In genomic region chr4:97939492-97939891, GRCm38 (mm10) we compare ENCODE assay signal across 10 mouse cellular contexts.
DNase-seq lines count a peak whose midpoint lies in the region; ATAC-seq lines count a peak whose summit lies in the region.
"Had no signal": no experiment of that assay in that cellular context is flagged by ENCODE, and none has a peak within 500 bp of the region (broad histone marks: within the 10 kb centered on the region; RNA-seq: fewer than 3 reads in every experiment).

No protein-coding gene starts in this region.

- no peak overlapping the region; the same call in 1 of the 2 replicates for H3K4me2 ChIP-seq in heart, embryonic 14.5 days (ENCODE audit: low read length)
- H3K4me2 ChIP-seq in lung, embryonic 15.5 days, result no peak overlapping the region
- no peak overlapping the region for H3K4me2 ChIP-seq in stomach, embryonic 14.5 days (replicated peaks; ENCODE audit: low read depth, low read length)

- WGBS in heart, embryonic 14.5 days, result 33% methylated on average over 4 of the region's 4 CpGs
- 39% methylated on average over 4 of the region's 4 CpGs for WGBS in lung, embryonic 15.5 days
- WGBS in stomach, embryonic 14.5 days, result 37% methylated on average over 4 of the region's 4 CpGs

- 0 out of 2 replicates have a peak, but pooled peaks cover 4% of the 10 kb centered on the region for H3K36me3 ChIP-seq in heart, embryonic 14.5 days (ENCODE audit: control insufficient read depth, insufficient read depth, low read length)
- no peaks in the 10 kb centered on the region for H3K36me3 ChIP-seq in lung, embryonic 15.5 days
- H3K36me3 ChIP-seq in stomach, embryonic 14.5 days (ENCODE audit: control insufficient read depth, insufficient read depth, low read length), result no peaks in the 10 kb centered on the region

- H3K27me3 ChIP-seq in heart, embryonic 14.5 days (ENCODE audit: control insufficient read depth, insufficient read depth, low read length), result no peaks in the 10 kb centered on the region
- no peaks in the 10 kb centered on the region for H3K27me3 ChIP-seq in lung, embryonic 15.5 days
- no peaks in the 10 kb centered on the region for H3K27me3 ChIP-seq in stomach, embryonic 14.5 days (ENCODE audit: control insufficient read depth, insufficient read depth, low read length)

- no peak overlapping the region; the same call in 1 of the 2 replicates for H3K9ac ChIP-seq in heart, embryonic 14.5 days (ENCODE audit: low read length)
- no peak overlapping the region for H3K9ac ChIP-seq in lung, embryonic 15.5 days
- no peak overlapping the region for H3K9ac ChIP-seq in stomach, embryonic 14.5 days (replicated peaks; ENCODE audit: low read depth, low read length)

- H3K4me1 ChIP-seq in heart, embryonic 14.5 days (ENCODE audit: control insufficient read depth in 2 of 2, insufficient read depth in 2 of 2, low read length in 2 of 2), result peaks cover 14 to 40% of the 10 kb centered on the region in 2 experiments
- peaks cover 39% of the 10 kb centered on the region for H3K4me1 ChIP-seq in lung, embryonic 15.5 days
- peaks cover 25% of the 10 kb centered on the region; the same call in 1 of the 2 replicates for H3K4me1 ChIP-seq in stomach, embryonic 14.5 days (ENCODE audit: control insufficient read depth, insufficient read depth, low read length)

- intact Hi-C loops in heart, postnatal 14 days (cut with DNase I), result loop anchor here (5.0 kb wide), 1 partner anchor 383 kb away; no protein-coding TSS in a partner anchor

- 0 out of 2 replicates have a peak, but pooled peaks have one; percentile 26 for ATAC-seq in heart, embryonic 14.5 days (ENCODE audit: insufficient number of reproducible peaks, insufficient read depth, low FRiP score, low read depth)
- 0 out of 2 replicates have a peak, but pooled peaks have one; percentile 39 for ATAC-seq in lung, embryonic 15.5 days (ENCODE audit: borderline replicate concordance, extremely low read depth, low FRiP score, low TSS enrichment)
- no peak for ATAC-seq in stomach, embryonic 14.5 days (ENCODE audit: insufficient number of reproducible peaks, insufficient read depth, low FRiP score, low read depth)

- H3K27ac ChIP-seq in heart, embryonic 14.5 days (replicated peaks in 1 of 2; ENCODE audit: control insufficient read depth in 1 of 2, insufficient read depth in 1 of 2, low read depth in 2 of 2, low read length in 2 of 2), result peak overlapping the region; percentile 18 to 70
- H3K27ac ChIP-seq in lung, embryonic 15.5 days, result no peak overlapping the region; the same call in 1 of the 2 replicates
- 0 out of 2 replicates have a peak overlapping the region, but pooled peaks have one; percentile 21 for H3K27ac ChIP-seq in stomach, embryonic 14.5 days (ENCODE audit: low read length)

- no peak for DNase-seq in heart, postnatal 14 days
- no peak for DNase-seq in lung, postnatal 10 days
- peak; percentile 76 to 78 for DNase-seq in cerebellum, postnatal 25 days
- DNase-seq in MN1 (ENCODE audit: low spot score), result no peak
- DNase-seq in layer of hippocampus, postnatal 25 days (ENCODE audit: extremely low spot score in 1 of 2, low spot score in 1 of 2), result no peak
- DNase-seq: adrenal gland, adult 8-10 months had no signal

- H3K9me3 ChIP-seq in heart, embryonic 14.5 days (ENCODE audit: control insufficient read depth, low read length), result no peaks in the 10 kb centered on the region
- no peaks in the 10 kb centered on the region for H3K9me3 ChIP-seq in lung, embryonic 15.5 days
- no peaks in the 10 kb centered on the region for H3K9me3 ChIP-seq in stomach, embryonic 14.5 days (ENCODE audit: control insufficient read depth, low read depth, low read length)
- H3K9me3 ChIP-seq: megakaryocyte, embryonic 14.5 days had no signal

- no peak overlapping the region for H3K4me3 ChIP-seq in heart, embryonic 14.5 days (ENCODE audit: control insufficient read depth in 1 of 2, insufficient read depth in 1 of 2, low read depth in 1 of 2, low read length in 2 of 2)
- H3K4me3 ChIP-seq in lung, embryonic 15.5 days, result no peak overlapping the region
- H3K4me3 ChIP-seq in stomach, embryonic 14.5 days (ENCODE audit: low read depth, low read length), result no peak overlapping the region
- H3K4me3 ChIP-seq: megakaryocyte, embryonic 14.5 days had no signal

Comparison
In these comparisons a context has a peak if more than half of its experiments do, and no peak if none do; other contexts are left out.
1. DNase-seq: peak in cerebellum, postnatal 25 days (2 of 2); none in heart, postnatal 14 days (0 of 2), lung, postnatal 10 days (single experiment), MN1 (single experiment) and layer of hippocampus, postnatal 25 days (0 of 2).